Mouse (Mus musculus): ENCODE data around the gene Trim63.

DNA sequence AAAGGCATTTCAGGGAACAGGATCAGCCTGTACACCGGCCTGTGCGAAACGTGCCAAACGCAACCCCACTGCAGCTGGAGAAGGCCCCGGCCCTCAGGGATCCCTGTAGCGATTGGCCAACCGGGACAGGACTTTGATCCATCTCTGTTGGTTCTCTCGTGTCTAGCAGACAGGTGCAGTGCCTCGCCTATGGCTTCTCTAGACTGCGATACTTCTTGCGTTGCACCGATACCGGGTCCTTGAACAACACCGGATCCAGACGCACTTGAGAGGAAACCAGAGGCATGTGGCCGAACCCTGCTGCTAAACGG lies 42.5 kb downstream of the Trim63 start:
- TF ChIP-seq POLR2A (IDR thresholded peaks at IDR 0.05; ENCODE audit: low read depth, low read length) (no peak), CTCF (IDR thresholded peaks at IDR 0.05; ENCODE audit: extremely low read depth, insufficient read length, insufficient replicate concordance, low read depth, low read length) (no peak)

All from small intestine, adult 2 months (tissue).